Mouse (Mus musculus) limb, embryonic 12.5 days (tissue): ENCODE measurements around the gene Mad1l1. TPM values are rescaled to one million over a fixed set of nuclear protein-coding genes. Genes with fewer than 3 reads are reported as not detected.

ENCODE experiments used
- ATAC-seq: fragments of 200-750 bp; cut with Nextera tagmentation; 2 replicates; pipeline ENCODE4 v1.8.0; 2017; ENCODE audit warnings: low read depth, moderate TSS enrichment; ENCODE audit not compliant: insufficient number of reproducible peaks, insufficient read depth, low FRiP score, low TSS enrichment
- H3K27ac ChIP-seq: fragments of 300-500 bp; sonication (generic); 2 replicates; pipeline ENCODE4 v1.5.1; 2016; ENCODE audit warnings: mild to moderate bottlenecking, moderate library complexity
- H3K27me3 ChIP-seq: fragments of 300-500 bp; sonication (generic); 2 replicates; pipeline ENCODE4 v1.6.1; 2016; ENCODE audit warnings: mild to moderate bottlenecking, moderate library complexity
- H3K36me3 ChIP-seq: fragments of 300-500 bp; sonication (generic); 2 replicates; pipeline ENCODE4 v1.6.1; 2016; ENCODE audit warnings: mild to moderate bottlenecking, moderate library complexity
- H3K4me1 ChIP-seq: fragments of 300-500 bp; sonication (generic); replicated peaks from 2 replicates; pipeline ENCODE4 v1.6.1; 2016
- H3K4me2 ChIP-seq: fragments of 300-500 bp; sonication (generic); 2 replicates; pipeline ENCODE4 v1.6.1; 2016; ENCODE audit warnings: mild to moderate bottlenecking, moderate library complexity
- H3K4me3 ChIP-seq: fragments of 300-500 bp; sonication (generic); replicated peaks from 2 replicates; pipeline ENCODE4 v1.5.1; 2016; ENCODE audit warnings: mild to moderate bottlenecking
- H3K9ac ChIP-seq: fragments of 300-500 bp; sonication (generic); replicated peaks from 2 replicates; pipeline ENCODE4 v1.6.1; 2016; ENCODE audit warnings: mild to moderate bottlenecking, moderate library complexity
- H3K9me3 ChIP-seq: fragments of 300-500 bp; sonication (generic); 2 replicates; pipeline ENCODE4 v1.6.1; 2016; ENCODE audit warnings: mild to moderate bottlenecking, moderate library complexity
- WGBS: fragments of 180-500 bp; shearing (Covaris S2); methylation state at CpG from one replicate; pipeline ENCODE4 v1.1.7; 2016; 5-methylcytosine and 5-hydroxymethylcytosine counted together
- polyA plus RNA-seq: library from polyadenylated mRNA; unstranded; fragments of >200 nt; fragmentation: Nextera tagmentation; extraction: Ambion mirVana; gene quantifications from 2 replicates; pipeline ENCODE4 v1.2.1, GENCODE M21; 2016

The Mad1l1 gene
- polyA plus RNA-seq, 1 experiment from 2014 or later = 55.9 TPM

GRCm38 (mm10) chr5:140350731-140351497 is 29.6 kb upstream of the Mad1l1 start:
- no peak for ATAC-seq
- H3K27ac ChIP-seq = no peak overlapping the region
- WGBS = 90% methylated on average over 8 of the region's 8 CpGs
- no peaks in the 10 kb centered on the region for H3K4me1 ChIP-seq
- no peak overlapping the region for H3K9ac ChIP-seq
- H3K27me3 ChIP-seq = no peaks in the 10 kb centered on the region
- H3K36me3 ChIP-seq = peaks cover 74% of the 10 kb centered on the region
- no peak overlapping the region for H3K4me3 ChIP-seq
- no peaks in the 10 kb centered on the region for H3K9me3 ChIP-seq
- H3K4me2 ChIP-seq = no peak overlapping the region

GRCm38 (mm10) chr5:140349882-140350281 is 28.5 kb upstream of the Mad1l1 start:
- Histone ChIP-seq H3K9ac (no peak overlapping the region), H3K4me2 (no peak overlapping the region), H3K36me3 (peaks cover 74% of the 10 kb centered on the region), H3K4me3 (no peak overlapping the region), H3K27me3 (no peaks in the 10 kb centered on the region), H3K4me1 (no peaks in the 10 kb centered on the region), H3K9me3 (no peaks in the 10 kb centered on the region), H3K27ac (no peak overlapping the region)
- no peak for ATAC-seq
- WGBS = 93% methylated on average over 9 of the region's 9 CpGs

GRCm38 (mm10) chr5:140346050-140346449 is 24.7 kb upstream of the Mad1l1 start:
- Histone ChIP-seq H3K4me3 (no peak overlapping the region), H3K27ac (no peak overlapping the region), H3K4me2 (no peak overlapping the region), H3K4me1 (no peaks in the 10 kb centered on the region), H3K36me3 (peaks cover 63% of the 10 kb centered on the region), H3K9me3 (no peaks in the 10 kb centered on the region), H3K27me3 (no peaks in the 10 kb centered on the region), H3K9ac (no peak overlapping the region)
- no peak for ATAC-seq
- 77% methylated on average over 1 of the region's 1 CpGs for WGBS

GRCm38 (mm10) chr5:140345244-140345643 is 23.9 kb upstream of the Mad1l1 start:
- no peaks in the 10 kb centered on the region for H3K27me3 ChIP-seq
- H3K27ac ChIP-seq = no peak overlapping the region
- H3K4me1 ChIP-seq = peaks cover 3% of the 10 kb centered on the region
- H3K9ac ChIP-seq = no peak overlapping the region
- ATAC-seq = no peak
- H3K4me2 ChIP-seq = no peak overlapping the region
- no peaks in the 10 kb centered on the region for H3K9me3 ChIP-seq
- no peak overlapping the region for H3K4me3 ChIP-seq
- WGBS = 91% methylated on average over 4 of the region's 4 CpGs
- peaks cover 66% of the 10 kb centered on the region for H3K36me3 ChIP-seq

GRCm38 (mm10) chr5:140342880-140343279 is 21.5 kb upstream of the Mad1l1 start:
- Histone ChIP-seq H3K4me1 (peaks cover 8% of the 10 kb centered on the region), H3K4me3 (no peak overlapping the region), H3K9me3 (0 out of 2 replicates have a peak, but pooled peaks cover 4% of the 10 kb centered on the region), H3K4me2 (no peak overlapping the region), H3K9ac (no peak overlapping the region), H3K27ac (no peak overlapping the region), H3K36me3 (peaks cover 79% of the 10 kb centered on the region), H3K27me3 (no peaks in the 10 kb centered on the region)
- 83% methylated on average over 4 of the region's 4 CpGs for WGBS
- no peak for ATAC-seq

- Histone ChIP-seq H3K27me3 (no peaks in the 10 kb centered on the region), H3K36me3 (peaks cover 70% of the 10 kb centered on the region), H3K4me1 (peaks cover 8% of the 10 kb centered on the region), H3K9me3 (0 out of 2 replicates have a peak, but pooled peaks cover 4% of the 10 kb centered on the region), H3K4me3 (no peak overlapping the region), H3K9ac (no peak overlapping the region), H3K4me2 (no peak overlapping the region), H3K27ac (no peak overlapping the region)
- 72% methylated on average over 3 of the region's 3 CpGs for WGBS
- ATAC-seq = no peak
Measured at GRCm38 (mm10) chr5:140339836-140340235, 18.5 kb upstream of the Mad1l1 start.

- H3K36me3 ChIP-seq = peaks cover 60% of the 10 kb centered on the region
- H3K4me1 ChIP-seq = peaks cover 8% of the 10 kb centered on the region
Measured at GRCm38 (mm10) chr5:140338779-140339178, 17.4 kb upstream of the Mad1l1 start.

GRCm38 (mm10) chr5:140336680-140337079 is 15.3 kb upstream of the Mad1l1 start:
- WGBS = 74% methylated on average over 1 of the region's 1 CpGs
- peaks cover 11% of the 10 kb centered on the region for H3K4me1 ChIP-seq
- H3K27me3 ChIP-seq = no peaks in the 10 kb centered on the region
- H3K27ac ChIP-seq = no peak overlapping the region
- no peak for ATAC-seq
- H3K4me2 ChIP-seq = no peak overlapping the region
- no peak overlapping the region for H3K9ac ChIP-seq
- H3K9me3 ChIP-seq = 0 out of 2 replicates have a peak, but pooled peaks cover 4% of the 10 kb centered on the region
- peaks cover 50% of the 10 kb centered on the region for H3K36me3 ChIP-seq
- no peak overlapping the region for H3K4me3 ChIP-seq

More at GRCm38 (mm10) chr5:140338779-140339178, 17.4 kb upstream of the Mad1l1 start:
- no peak overlapping the region for H3K27ac ChIP-seq
- no peak overlapping the region for H3K4me2 ChIP-seq
- H3K9ac ChIP-seq = no peak overlapping the region
- H3K27me3 ChIP-seq = no peaks in the 10 kb centered on the region
- H3K9me3 ChIP-seq = 0 out of 2 replicates have a peak, but pooled peaks cover 4% of the 10 kb centered on the region
- no peak for ATAC-seq
- no peak overlapping the region for H3K4me3 ChIP-seq
- 89% methylated on average over 4 of the region's 4 CpGs for WGBS

GRCm38 (mm10) chr5:140333631-140334030 is 12.3 kb upstream of the Mad1l1 start:
- Histone ChIP-seq H3K27me3 (no peaks in the 10 kb centered on the region), H3K4me1 (peaks cover 11% of the 10 kb centered on the region), H3K9me3 (0 out of 2 replicates have a peak, but pooled peaks cover under 1% of the 10 kb centered on the region), H3K36me3 (peaks cover 37% of the 10 kb centered on the region), H3K9ac (no peak overlapping the region), H3K27ac (no peak overlapping the region), H3K4me2 (no peak overlapping the region), H3K4me3 (no peak overlapping the region)
- 35% methylated on average over 2 of the region's 2 CpGs for WGBS
- ATAC-seq = no peak

- Histone ChIP-seq H3K4me3 (peak overlapping the region; percentile 71; the same call in 1 of the 2 replicates), H3K36me3 (peaks cover 37% of the 10 kb centered on the region), H3K27ac (no peak overlapping the region), H3K27me3 (no peaks in the 10 kb centered on the region), H3K4me2 (peak overlapping the region; percentile 88), H3K9me3 (no peaks in the 10 kb centered on the region), H3K4me1 (peaks cover 11% of the 10 kb centered on the region), H3K9ac (no peak overlapping the region)
- ATAC-seq = no peak
- WGBS = 67% methylated on average over 4 of the region's 4 CpGs
Measured at GRCm38 (mm10) chr5:140332519-140332918, 11.2 kb upstream of the Mad1l1 start.

- H3K4me2 ChIP-seq = peak within 1 kb of the TSS; percentile 88
- no peaks in the 10 kb centered on the region for H3K9me3 ChIP-seq
- peaks cover 11% of the 10 kb centered on the region for H3K4me1 ChIP-seq
- peak; percentile 67 for ATAC-seq
- H3K9ac ChIP-seq = peak within 1 kb of the TSS; percentile 86
- peaks cover 39% of the 10 kb centered on the region for H3K36me3 ChIP-seq
- WGBS = 1% methylated on average over 39 of the region's 39 CpGs
- peak within 1 kb of the TSS; percentile 71 for H3K4me3 ChIP-seq
- no peaks in the 10 kb centered on the region for H3K27me3 ChIP-seq
- H3K27ac ChIP-seq = peak within 1 kb of the TSS; percentile 95
Measured at GRCm38 (mm10) chr5:140331615-140332512, 10.5 kb upstream of the Mad1l1 start, which contains the start of gene Mrm2. Gene Mrm2, minus strand, starts transcription at chr5:140331898.
